Mouse (Mus musculus) hindbrain, postnatal 0 days (tissue): ENCODE data around the gene Zfp580. TPM values are rescaled to one million over a fixed set of nuclear protein-coding genes. Genes with fewer than 3 reads are reported as not detected.
A peak's percentile ranks its signal among the peaks of the same experiment; 100 is the strongest.

Source experiments
- ATAC-seq: fragments of 200-750 bp; cut with Nextera tagmentation; 2 replicates; pipeline ENCODE4 v1.8.0; 2017; ENCODE audit warnings: mild to moderate bottlenecking, moderate TSS enrichment, moderate library complexity
- DNase-seq: peaks from one replicate; pipeline ENCODE4 v3.0.0-alpha.2; 2015; ENCODE audit warnings: low spot score
- H3K27ac ChIP-seq: fragments of 300-500 bp; sonication (generic); 2 replicates; pipeline ENCODE4 v1.5.1; 2014; ENCODE audit warnings: mild to moderate bottlenecking
- H3K27me3 ChIP-seq: fragments of 300-500 bp; sonication (generic); 2 replicates; pipeline ENCODE4 v1.6.1; 2014; ENCODE audit warnings: low read length, mixed read lengths; ENCODE audit not compliant: insufficient read depth
- H3K36me3 ChIP-seq: fragments of 300-500 bp; sonication (generic); 2 replicates; pipeline ENCODE4 v1.6.1; 2014; ENCODE audit warnings: low read length, mixed read lengths; ENCODE audit not compliant: insufficient read depth
- H3K4me1 ChIP-seq: fragments of 300-500 bp; sonication (generic); 2 replicates; pipeline ENCODE4 v1.6.1; 2014; ENCODE audit warnings: antibody characterized with exemption, low read length, mixed read lengths; ENCODE audit not compliant: insufficient read depth
- H3K4me2 ChIP-seq: fragments of 300-500 bp; sonication (generic); 2 replicates; pipeline ENCODE4 v1.6.1; 2014; ENCODE audit warnings: low read depth, mild to moderate bottlenecking, low read length, moderate library complexity, mixed read lengths
- H3K4me3 ChIP-seq: fragments of 300-500 bp; sonication (generic); 2 replicates; pipeline ENCODE4 v1.5.1; 2014; ENCODE audit warnings: low read length
- H3K9ac ChIP-seq: fragments of 300-500 bp; sonication (generic); replicated peaks from 2 replicates; pipeline ENCODE4 v1.6.1; 2014; ENCODE audit warnings: mild to moderate bottlenecking, low read length, moderate library complexity, mixed read lengths
- H3K9me3 ChIP-seq: fragments of 300-500 bp; sonication (generic); 2 replicates; pipeline ENCODE4 v1.6.1; 2016; ENCODE audit warnings: low read length, mixed read lengths
- CTCF ChIP-seq: IDR thresholded peaks from 2 replicates; pipeline ENCODE4 v1.5.1; 2016; ENCODE audit warnings: antibody characterized with exemption, control low read depth, low read depth
- WGBS: fragments of 180-500 bp; shearing (Covaris S2); extraction: QIAGEN DNeasy Blood & Tissue Kit; methylation state at CpG from one replicate; pipeline ENCODE4 v1.1.7; 2014; 5-methylcytosine and 5-hydroxymethylcytosine counted together
- polyA plus RNA-seq: library from polyadenylated mRNA; unstranded; fragments of >200 nt; fragmentation: Nextera tagmentation; extraction: Ambion mirVana; gene quantifications from 2 replicates; pipeline ENCODE4 v1.2.1, GENCODE M21; 2015
- total RNA-seq: library from RNA; depleted of rRNA; stranded (reverse); fragments of >200 nt; gene quantifications from 2 replicates; pipeline ENCODE4 v1.2.3, GENCODE M21; 2014; rRNA removed

The Zfp580 gene
- total and polyA plus RNA-seq, 2 experiments from 2014 or later, result 69.6 to 128 TPM

- Histone ChIP-seq H3K9ac (no peak overlapping the region), H3K27me3 (no peaks in the 10 kb centered on the region), H3K27ac (no peak overlapping the region), H3K4me2 (no peak overlapping the region), H3K9me3 (no peaks in the 10 kb centered on the region), H3K4me1 (no peaks in the 10 kb centered on the region), H3K36me3 (peaks cover 33% of the 10 kb centered on the region), H3K4me3 (no peak overlapping the region)
- WGBS, result 89% methylated on average over 6 of the region's 6 CpGs
- no peak for DNase-seq
- ATAC-seq, result no peak
- no peak for TF ChIP-seq CTCF
Observed at GRCm38 (mm10) chr7:5092381-5092780, 41.0 kb downstream of the Zfp580 start.

- Histone ChIP-seq H3K36me3 (peaks cover 39% of the 10 kb centered on the region), H3K4me2 (no peak overlapping the region), H3K27me3 (no peaks in the 10 kb centered on the region), H3K4me1 (no peaks in the 10 kb centered on the region), H3K9ac (no peak overlapping the region), H3K4me3 (no peak overlapping the region), H3K9me3 (no peaks in the 10 kb centered on the region), H3K27ac (no peak overlapping the region)
- no peak for TF ChIP-seq CTCF
- WGBS, result 86% methylated on average over 19 of the region's 21 CpGs
- DNase-seq, result no peak
- no peak for ATAC-seq
Observed at GRCm38 (mm10) chr7:5092831-5093510, 41.6 kb downstream of the Zfp580 start.

DNA sequence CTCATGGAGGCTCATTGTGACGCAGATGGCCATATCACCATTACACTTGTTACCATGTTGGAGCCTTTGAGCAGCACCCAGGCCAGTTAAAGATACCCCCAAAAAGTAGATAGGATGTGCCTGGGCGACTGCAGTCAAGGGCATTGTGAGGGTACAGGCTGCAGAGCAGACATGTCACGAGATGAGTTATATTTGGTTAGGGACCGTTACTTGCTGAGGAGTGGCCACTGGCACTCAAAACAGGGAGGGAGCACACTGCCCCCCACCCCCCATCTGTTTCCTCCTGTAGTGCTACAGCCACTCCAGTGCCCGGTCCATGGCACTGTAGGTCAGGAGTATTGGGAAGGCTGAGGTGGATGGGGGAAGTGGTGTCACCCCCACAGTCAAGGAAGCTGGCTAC, 47.4 kb downstream of the Zfp580 start:
- Histone ChIP-seq H3K4me3 (no peak overlapping the region), H3K27ac (no peak overlapping the region), H3K4me2 (no peak overlapping the region), H3K27me3 (no peaks in the 10 kb centered on the region), H3K9me3 (no peaks in the 10 kb centered on the region), H3K4me1 (no peaks in the 10 kb centered on the region), H3K9ac (no peak overlapping the region), H3K36me3 (peaks cover 28% of the 10 kb centered on the region)
- TF ChIP-seq CTCF, result no peak
- DNase-seq, result no peak
- 91% methylated on average over 5 of the region's 5 CpGs for WGBS
- ATAC-seq, result no peak

- Histone ChIP-seq H3K4me1 (no peaks in the 10 kb centered on the region), H3K9me3 (no peaks in the 10 kb centered on the region), H3K4me3 (no peak overlapping the region), H3K27me3 (no peaks in the 10 kb centered on the region), H3K36me3 (peaks cover 28% of the 10 kb centered on the region), H3K27ac (no peak overlapping the region), H3K9ac (no peak overlapping the region), H3K4me2 (no peak overlapping the region)
- ATAC-seq, result no peak
- 91% methylated on average over 3 of the region's 3 CpGs for WGBS
- no peak for TF ChIP-seq CTCF
- peak; percentile 5 for DNase-seq
Observed at GRCm38 (mm10) chr7:5099796-5100195, 48.5 kb downstream of the Zfp580 start.

DNA sequence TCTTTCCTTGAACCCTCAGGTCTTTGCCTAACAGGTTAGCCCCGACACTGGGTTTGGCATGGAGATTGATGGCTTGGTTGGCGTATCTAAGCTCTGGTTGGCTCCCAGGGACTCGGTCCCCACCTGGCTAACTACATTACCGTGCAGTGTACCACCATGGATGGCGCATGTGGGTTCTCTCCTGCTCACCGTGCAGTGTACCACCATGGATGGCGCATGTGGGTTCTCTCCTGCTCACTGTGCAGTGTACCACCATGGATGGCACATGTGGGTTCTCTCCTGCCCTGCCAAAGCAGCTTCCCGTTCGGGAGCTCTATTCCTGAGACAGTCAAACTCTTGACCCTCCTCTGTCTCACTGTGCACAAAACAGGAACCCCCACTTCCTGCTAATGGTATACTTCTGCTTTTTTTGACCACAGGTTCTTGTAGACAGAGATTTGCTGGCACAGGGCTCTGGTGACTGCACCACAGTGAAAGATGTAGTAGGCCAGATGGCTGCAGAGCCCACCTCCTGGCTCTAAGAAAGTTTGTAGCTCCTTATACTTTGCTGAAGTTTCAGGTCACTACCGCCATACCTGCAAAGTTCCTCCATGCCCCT, 49.8 kb downstream of the Zfp580 start:
- TF ChIP-seq CTCF, result no peak
- no peak overlapping the region for H3K9ac ChIP-seq
- no peaks in the 10 kb centered on the region for H3K9me3 ChIP-seq
- no peaks in the 10 kb centered on the region for H3K4me1 ChIP-seq
- 91% methylated on average over 10 of the region's 10 CpGs for WGBS
- H3K4me3 ChIP-seq, result no peak overlapping the region
- ATAC-seq (peak; percentile 48), DNase-seq (no peak)
- H3K27ac ChIP-seq, result no peak overlapping the region
- H3K27me3 ChIP-seq, result no peaks in the 10 kb centered on the region
- H3K36me3 ChIP-seq, result peaks cover 14% of the 10 kb centered on the region; the same call in 1 of the 2 replicates
- H3K4me2 ChIP-seq, result no peak overlapping the region

DNA sequence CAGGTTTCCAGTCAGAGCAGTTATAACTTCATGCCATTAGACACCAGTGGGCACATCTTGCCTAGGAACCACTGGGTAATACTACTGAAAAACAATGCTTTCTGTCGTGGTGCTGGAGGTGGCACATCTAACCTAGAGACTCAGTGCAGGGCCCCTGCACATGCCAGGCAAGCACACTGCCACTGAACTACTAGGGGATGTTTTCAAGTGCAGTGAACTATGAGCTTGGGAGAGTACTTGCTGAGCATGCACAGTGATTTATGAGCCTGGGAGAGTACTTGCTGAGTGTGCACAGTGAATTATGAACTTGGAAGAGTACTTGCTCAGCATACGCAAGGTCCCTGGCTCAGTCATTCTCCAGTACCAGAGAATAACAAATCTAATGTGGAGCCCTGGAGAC, 51.2 kb downstream of the Zfp580 start:
- no peak overlapping the region for H3K27ac ChIP-seq
- H3K4me3 ChIP-seq, result no peak overlapping the region
- no peaks in the 10 kb centered on the region for H3K27me3 ChIP-seq
- 88% methylated on average over 2 of the region's 2 CpGs for WGBS
- TF ChIP-seq CTCF, result no peak
- no peak overlapping the region for H3K4me2 ChIP-seq
- no peak overlapping the region for H3K9ac ChIP-seq
- H3K36me3 ChIP-seq, result peaks cover 9% of the 10 kb centered on the region; the same call in 1 of the 2 replicates
- no peaks in the 10 kb centered on the region for H3K9me3 ChIP-seq
- DNase-seq, result no peak
- no peaks in the 10 kb centered on the region for H3K4me1 ChIP-seq
- ATAC-seq, result no peak

Other genes with a start within 250 kb of the Zfp580 start
- 264 and 324 TPM in 2 replicates for gene Ube2s, start 238.9 kb upstream of the Zfp580 start, total RNA-seq
- 223 and 233 TPM in 2 replicates for gene Ube2s, start 238.9 kb upstream of the Zfp580 start, polyA plus RNA-seq
- 46.3 and 49.3 TPM in 2 replicates for gene Shisa7, start 206.8 kb upstream of the Zfp580 start, total RNA-seq
- 5.7 and 6.9 TPM in 2 replicates for gene Shisa7, start 206.8 kb upstream of the Zfp580 start, polyA plus RNA-seq
- 2.2 and 3.1 TPM in 2 replicates for gene Isoc2b, start 181.3 kb upstream of the Zfp580 start, total RNA-seq
- gene Isoc2b, start 181.3 kb upstream of the Zfp580 start, polyA plus RNA-seq, result 3.5 and 3.7 TPM in 2 replicates
- 8.3 and 12.2 TPM in 2 replicates for gene Isoc2a, start 174.4 kb upstream of the Zfp580 start, total RNA-seq
- 0.43 and 0.76 TPM in 2 replicates for gene Isoc2a, start 174.4 kb upstream of the Zfp580 start, polyA plus RNA-seq
- 0.31 and 3.3 TPM in 2 replicates for gene Gm36210, start 145.0 kb upstream of the Zfp580 start, total RNA-seq
- 0.30 and 0.45 TPM in 2 replicates for gene Gm36210, start 145.0 kb upstream of the Zfp580 start, polyA plus RNA-seq
- 12.5 and 12.7 TPM in 2 replicates for gene Zfp628, start 136.3 kb upstream of the Zfp580 start, total RNA-seq
- 5.2 and 5.7 TPM in 2 replicates for gene Zfp628, start 136.3 kb upstream of the Zfp580 start, polyA plus RNA-seq
- 24.2 and 32.3 TPM in 2 replicates for gene Nat14, start 129.5 kb upstream of the Zfp580 start, total RNA-seq
- gene Nat14, start 129.5 kb upstream of the Zfp580 start, polyA plus RNA-seq, result 27.5 and 29.4 TPM in 2 replicates
- gene Ssc5d, start 125.8 kb upstream of the Zfp580 start, total RNA-seq, result 2.5 and 2.8 TPM in 2 replicates
- 0.77 and 1.0 TPM in 2 replicates for gene Ssc5d, start 125.8 kb upstream of the Zfp580 start, polyA plus RNA-seq
- gene Sbk2, start 87.1 kb upstream of the Zfp580 start, total RNA-seq, result 0.31 TPM in 1 of 2 replicates, not detected in the other
- gene Sbk2, start 87.1 kb upstream of the Zfp580 start, polyA plus RNA-seq, result not detected in 2 replicates
- 0.31 and 0.72 TPM in 2 replicates for gene Sbk3, start 80.4 kb upstream of the Zfp580 start, total RNA-seq
- gene Sbk3, start 80.4 kb upstream of the Zfp580 start, polyA plus RNA-seq, result 0.23 and 0.31 TPM in 2 replicates
- 65.7 and 113 TPM in 2 replicates for gene Zfp579, start 55.4 kb upstream of the Zfp580 start, total RNA-seq
- 37.4 and 40.2 TPM in 2 replicates for gene Zfp579, start 55.4 kb upstream of the Zfp580 start, polyA plus RNA-seq
- gene Zfp524, start 37.1 kb upstream of the Zfp580 start, total RNA-seq, result 4.3 and 7.2 TPM in 2 replicates
- gene Zfp524, start 37.1 kb upstream of the Zfp580 start, polyA plus RNA-seq, result 4.2 and 5.1 TPM in 2 replicates
- 41.1 and 44.0 TPM in 2 replicates for gene Fiz1, start 36.8 kb upstream of the Zfp580 start, total RNA-seq
- gene Fiz1, start 36.8 kb upstream of the Zfp580 start, polyA plus RNA-seq, result 27.6 and 29.1 TPM in 2 replicates
- gene Gm44973, start 36.0 kb upstream of the Zfp580 start, total RNA-seq, result not detected in 2 replicates
- gene Gm44973, start 36.0 kb upstream of the Zfp580 start, polyA plus RNA-seq, result 2.3 and 3.0 TPM in 2 replicates
- gene Zfp865, start 31.2 kb upstream of the Zfp580 start, total RNA-seq, result 41.5 and 43.2 TPM in 2 replicates
- 5.4 TPM in 2 replicates for gene Zfp865, start 31.2 kb upstream of the Zfp580 start, polyA plus RNA-seq
- gene Ccdc106, start 31.0 kb upstream of the Zfp580 start, total RNA-seq, result 39.6 and 76.5 TPM in 2 replicates
- gene Ccdc106, start 31.0 kb upstream of the Zfp580 start, polyA plus RNA-seq, result 61.6 and 62.1 TPM in 2 replicates
- not detected in 2 replicates for gene 4632433K11Rik, start 17.4 kb upstream of the Zfp580 start, total RNA-seq
- not detected in 2 replicates for gene 4632433K11Rik, start 17.4 kb upstream of the Zfp580 start, polyA plus RNA-seq
- 6.0 and 6.8 TPM in 2 replicates for gene Zfp784, start 13.1 kb upstream of the Zfp580 start, total RNA-seq
- 4.5 and 5.6 TPM in 2 replicates for gene Zfp784, start 13.1 kb upstream of the Zfp580 start, polyA plus RNA-seq
- 146 and 153 TPM in 2 replicates for gene U2af2, start 10.6 kb downstream of the Zfp580 start, total RNA-seq
- 85.7 and 86.9 TPM in 2 replicates for gene U2af2, start 10.6 kb downstream of the Zfp580 start, polyA plus RNA-seq
- 433 and 507 TPM in 2 replicates for gene Epn1, start 28.7 kb downstream of the Zfp580 start, total RNA-seq
- 107 and 111 TPM in 2 replicates for gene Epn1, start 28.7 kb downstream of the Zfp580 start, polyA plus RNA-seq
- not detected in 2 replicates for gene Rfpl4, start 65.4 kb downstream of the Zfp580 start, total RNA-seq
- gene Rfpl4, start 65.4 kb downstream of the Zfp580 start, polyA plus RNA-seq, result 0.16 TPM in 1 of 2 replicates, not detected in the other
- gene Rasl2-9, start 74.4 kb downstream of the Zfp580 start, total RNA-seq, result not detected in 2 replicates
- gene Rasl2-9, start 74.4 kb downstream of the Zfp580 start, polyA plus RNA-seq, result 1.1 and 1.2 TPM in 2 replicates
- gene Vmn1r55, start 98.1 kb downstream of the Zfp580 start, total RNA-seq, result not detected in 2 replicates
- gene Vmn1r55, start 98.1 kb downstream of the Zfp580 start, polyA plus RNA-seq, result not detected in 2 replicates
- not detected in 2 replicates for gene Vmn1r56, start 145.2 kb downstream of the Zfp580 start, total RNA-seq
- not detected in 2 replicates for gene Vmn1r56, start 145.2 kb downstream of the Zfp580 start, polyA plus RNA-seq
- gene Vmn1r57, start 167.0 kb downstream of the Zfp580 start, total RNA-seq, result not detected in 2 replicates
- gene Vmn1r57, start 167.0 kb downstream of the Zfp580 start, polyA plus RNA-seq, result not detected in 2 replicates